Mouse (Mus musculus): Measurements from ENCODE around the gene Ube2e2.

- no peak for TF ChIP-seq POLR2A (IDR thresholded peaks at IDR 0.05; ENCODE audit: insufficient read length, low read depth)
- TF ChIP-seq CEBPB (IDR thresholded peaks at IDR 0.05; ENCODE audit: insufficient read depth, poor library complexity, severe bottlenecking), result no peak
- TF ChIP-seq MYOG (IDR thresholded peaks at IDR 0.05; ENCODE audit: control insufficient read depth in 1 of 3, insufficient read depth in 1 of 3, insufficient read length in 2 of 3, low read depth in 2 of 3), result no peak
- no peak for TF ChIP-seq TCF12 (IDR thresholded peaks at IDR 0.05; ENCODE audit: insufficient read depth, poor library complexity, severe bottlenecking)
- TF ChIP-seq E2F4 (IDR thresholded peaks at IDR 0.05; ENCODE audit: insufficient read depth), result no peak
- no peak for TF ChIP-seq MAX (IDR thresholded peaks at IDR 0.05; ENCODE audit: low read depth)
- no peak for TF ChIP-seq MYOD1 (IDR thresholded peaks at IDR 0.05; ENCODE audit: control insufficient read depth in 1 of 3, insufficient read length in 2 of 3, low read depth in 2 of 3)
- TF ChIP-seq POLR2AphosphoS2 (IDR thresholded peaks at IDR 0.05; ENCODE audit: insufficient read length, low read depth), result no peak
- no peak for TF ChIP-seq USF1 (IDR thresholded peaks at IDR 0.05; ENCODE audit: low read depth)
- no peak for TF ChIP-seq REST (IDR thresholded peaks at IDR 0.05; ENCODE audit: insufficient read depth, insufficient read length)
- no peak for TF ChIP-seq SRF (IDR thresholded peaks at IDR 0.05; ENCODE audit: control insufficient read depth, insufficient read length, low read depth)
- no peak for TF ChIP-seq TCF3 (IDR thresholded peaks at IDR 0.05; ENCODE audit: insufficient read length, low read depth)
Observed at GRCm38 (mm10) chr14:18574756-18575155, 319.3 kb downstream of the Ube2e2 start.
